Mouse (Mus musculus) B cell, adult (primary cell): Measurements from ENCODE around the gene Pdzk1ip1. TPM values are rescaled to one million over a fixed set of nuclear protein-coding genes. Genes with fewer than 3 reads are reported as not detected.

Source experiments
- total RNA-seq: library from RNA; stranded (reverse); gene quantifications from 4 replicates; pipeline ENCODE4 v1.2.4, GENCODE M21; 2023; ENCODE audit not compliant: inconsistent age

The Pdzk1ip1 gene
- total RNA-seq: not detected in 4 replicates

GRCm38 (mm10) chr4:115088611-115089338 lies at the start of gene Pdzk1ip1:
Gene Pdzk1ip1 (plus strand): TSS chr4:115088708.

DNA sequence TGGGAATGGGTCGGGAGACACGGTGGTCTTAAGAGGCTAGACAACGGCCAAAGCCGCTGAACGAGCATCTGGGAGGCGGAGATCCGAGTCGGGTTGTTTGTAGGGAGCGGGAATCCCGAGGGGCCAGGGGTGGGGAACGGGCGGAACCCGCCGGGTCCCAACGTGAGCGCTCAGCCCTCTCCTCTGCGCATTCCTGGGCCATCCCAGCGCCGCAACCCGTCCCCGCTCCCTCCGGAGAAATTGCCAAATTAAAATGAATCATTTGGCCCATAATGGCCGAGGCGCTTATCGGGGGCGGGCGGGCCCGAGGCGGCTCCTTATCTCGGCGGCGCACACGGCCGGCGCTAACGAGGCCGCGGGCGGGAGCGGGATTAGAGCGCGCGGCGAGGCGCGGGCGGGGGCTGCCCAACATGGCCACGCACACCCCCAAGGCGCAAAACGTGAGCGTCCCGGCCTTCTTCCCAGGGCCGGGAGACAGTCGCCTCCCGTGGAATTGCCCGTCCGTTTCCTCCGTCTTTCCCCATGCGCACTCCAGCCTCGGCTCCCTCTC lies 32.1 kb upstream of the Pdzk1ip1 start, which contains the start of gene Tal1:
Tal1 (plus strand) TSS at position 56 of the 550 bp plus-strand sequence.

DNA sequence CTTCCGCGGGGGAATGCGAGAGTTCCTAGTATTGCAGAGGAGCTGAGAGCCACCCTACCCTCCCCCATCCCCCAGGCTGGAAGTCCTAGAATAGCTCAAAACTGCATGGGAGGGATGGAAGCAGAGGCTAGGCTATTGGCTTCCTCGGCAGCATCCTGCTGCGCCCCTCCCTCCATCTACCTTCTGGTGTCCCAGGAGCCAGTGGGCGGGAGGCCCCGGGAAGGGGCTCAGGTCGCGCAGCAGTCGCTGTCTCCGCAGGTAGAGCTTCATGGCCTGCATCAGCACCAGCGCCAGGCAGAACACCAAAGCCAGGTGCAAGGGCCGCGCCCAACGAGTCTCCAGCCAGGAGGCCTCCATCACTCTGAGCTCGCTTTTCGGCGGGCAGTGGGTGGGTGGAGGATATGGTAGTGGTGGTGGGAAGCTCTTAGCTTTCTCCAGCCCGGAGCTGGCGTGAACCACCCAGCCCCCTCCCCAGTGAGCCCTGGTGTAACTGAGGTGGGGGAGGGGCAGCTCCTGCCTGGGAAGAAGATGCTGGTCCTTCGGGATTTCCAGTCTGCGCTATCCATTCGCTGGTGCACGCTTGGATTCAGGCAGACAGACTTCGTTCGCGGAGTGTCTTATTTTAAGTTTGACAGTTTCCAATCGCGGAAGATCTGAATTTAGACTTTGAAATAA lies 45.2 kb downstream of the Pdzk1ip1 start, which contains the start of gene Cyp4x1:
Cyp4x1 (minus strand) TSS at position 661 of the 675 bp plus-strand sequence.

Other genes with a start within 250 kb of the Pdzk1ip1 start
- 0.90 to 1.6 TPM (median 1.1 TPM) in 4 replicates for gene Foxd2, start 179.8 kb upstream of the Pdzk1ip1 start, total RNA-seq
- not detected in 4 replicates for gene Foxe3, start 162.7 kb upstream of the Pdzk1ip1 start, total RNA-seq
- gene Cmpk1, start 101.5 kb upstream of the Pdzk1ip1 start, total RNA-seq: 42.5 to 54.1 TPM (median 51.3 TPM) in 4 replicates
- gene Stil, start 88.5 kb upstream of the Pdzk1ip1 start, total RNA-seq: 0.83 to 0.97 TPM (median 0.96 TPM) in 4 replicates
- gene Tal1, start 32.3 kb upstream of the Pdzk1ip1 start, total RNA-seq: 0.45 to 0.60 TPM in 2 of 4 replicates, not detected in the others
- not detected in 4 replicates for gene Cyp4x1, start 45.6 kb downstream of the Pdzk1ip1 start, total RNA-seq
- gene Cyp4a29, start 153.4 kb downstream of the Pdzk1ip1 start, total RNA-seq: not detected in 4 replicates
- gene Cyp4a12a, start 210.3 kb downstream of the Pdzk1ip1 start, total RNA-seq: not detected in 4 replicates